Mouse (Mus musculus) E14TG2a.4 (cell line): ENCODE data around the gene Smim5.
A peak's percentile ranks its signal among the peaks of the same experiment; 100 is the strongest.

Experiments used
- H3K27me3 ChIP-seq: 2 replicates; pipeline ENCODE4 v1.6.1; 2014; ENCODE audit warnings: low read length, control low read depth; ENCODE audit not compliant: insufficient read depth
- H3K36me3 ChIP-seq: 2 replicates; pipeline ENCODE4 v1.6.1; 2014; ENCODE audit warnings: low read length, control low read depth; ENCODE audit not compliant: insufficient read depth
- H3K4me1 ChIP-seq: replicated peaks from 2 replicates; pipeline ENCODE4 v1.6.1; 2014; ENCODE audit warnings: low read depth, low read length, control low read depth
- H3K4me3 ChIP-seq: replicated peaks from 2 replicates; pipeline ENCODE4 v1.5.1; 2014; ENCODE audit warnings: mild to moderate bottlenecking, low read length
- H3K9me3 ChIP-seq: 2 replicates; pipeline ENCODE4 v1.6.1; 2014; ENCODE audit warnings: low read length, control low read depth
- CTCF ChIP-seq: conservative IDR thresholded peaks from 2 replicates; pipeline ENCODE4 v1.5.1; 2014; ENCODE audit warnings: low read length
- NANOG ChIP-seq: IDR thresholded peaks from 2 replicates; pipeline ENCODE4 v1.6.1; 2014; ENCODE audit warnings: borderline replicate concordance, low read length, mixed read lengths
- POU5F1 ChIP-seq: IDR thresholded peaks from 2 replicates; pipeline ENCODE4 v1.6.1; 2014; ENCODE audit warnings: low read length, borderline replicate concordance

Gene Smim5

DNA sequence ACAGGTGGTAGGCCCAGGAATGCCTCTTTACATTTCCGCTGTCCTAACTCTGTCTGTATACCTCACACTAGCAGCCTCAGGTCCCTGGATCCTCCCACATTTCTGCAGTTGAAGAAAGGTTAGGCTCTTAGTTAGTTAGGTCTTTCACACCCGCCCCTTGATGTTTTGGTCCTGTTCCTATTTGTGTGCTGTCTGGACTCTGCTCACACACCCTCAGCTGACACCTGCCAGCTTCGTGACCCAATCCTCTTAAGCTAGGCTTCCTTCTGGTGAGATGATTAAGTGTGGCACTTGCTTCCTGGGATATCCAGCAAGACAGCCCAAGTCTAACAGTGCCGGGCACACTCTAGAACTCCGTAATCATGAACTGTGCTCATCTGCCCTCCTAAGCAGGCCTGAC is 6.8 kb downstream of the Smim5 start:
- TF ChIP-seq NANOG (no peak), POU5F1 (no peak), CTCF (no peak)
- peaks cover 57% of the 10 kb centered on the region for H3K36me3 ChIP-seq

DNA sequence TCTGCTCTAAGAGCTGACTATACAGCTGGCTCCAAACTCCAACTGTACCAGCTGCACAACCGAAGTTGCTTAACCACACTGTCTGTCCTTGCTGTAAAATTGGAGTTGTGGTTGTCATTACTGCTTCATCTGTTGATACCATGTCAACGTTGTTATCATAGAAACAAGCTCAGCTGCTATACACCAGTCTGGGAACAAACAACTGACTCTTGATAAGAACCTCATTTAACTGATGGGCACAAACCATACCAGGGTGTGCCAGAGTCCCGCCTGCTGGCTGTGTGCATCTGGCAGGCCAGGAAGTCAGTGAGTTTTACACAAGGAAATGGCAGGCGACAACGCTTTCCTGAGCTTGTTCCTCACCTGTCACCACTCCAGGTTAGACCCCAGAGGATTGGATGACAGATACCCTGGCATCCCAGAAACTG is 11.4 kb downstream of the Smim5 start:
- TF ChIP-seq POU5F1 (no peak), CTCF (no peak), NANOG (no peak)
- Histone ChIP-seq H3K9me3 (no peaks in the 10 kb centered on the region), H3K4me1 (peaks cover 21% of the 10 kb centered on the region), H3K36me3 (peaks cover 63% of the 10 kb centered on the region), H3K4me3 (no peak overlapping the region), H3K27me3 (no peaks in the 10 kb centered on the region)

More for the DNA sequence above, 6.8 kb downstream of the Smim5 start:
- Histone ChIP-seq H3K4me1 (peaks cover 40% of the 10 kb centered on the region), H3K9me3 (no peaks in the 10 kb centered on the region), H3K27me3 (no peaks in the 10 kb centered on the region), H3K4me3 (no peak overlapping the region)

DNA sequence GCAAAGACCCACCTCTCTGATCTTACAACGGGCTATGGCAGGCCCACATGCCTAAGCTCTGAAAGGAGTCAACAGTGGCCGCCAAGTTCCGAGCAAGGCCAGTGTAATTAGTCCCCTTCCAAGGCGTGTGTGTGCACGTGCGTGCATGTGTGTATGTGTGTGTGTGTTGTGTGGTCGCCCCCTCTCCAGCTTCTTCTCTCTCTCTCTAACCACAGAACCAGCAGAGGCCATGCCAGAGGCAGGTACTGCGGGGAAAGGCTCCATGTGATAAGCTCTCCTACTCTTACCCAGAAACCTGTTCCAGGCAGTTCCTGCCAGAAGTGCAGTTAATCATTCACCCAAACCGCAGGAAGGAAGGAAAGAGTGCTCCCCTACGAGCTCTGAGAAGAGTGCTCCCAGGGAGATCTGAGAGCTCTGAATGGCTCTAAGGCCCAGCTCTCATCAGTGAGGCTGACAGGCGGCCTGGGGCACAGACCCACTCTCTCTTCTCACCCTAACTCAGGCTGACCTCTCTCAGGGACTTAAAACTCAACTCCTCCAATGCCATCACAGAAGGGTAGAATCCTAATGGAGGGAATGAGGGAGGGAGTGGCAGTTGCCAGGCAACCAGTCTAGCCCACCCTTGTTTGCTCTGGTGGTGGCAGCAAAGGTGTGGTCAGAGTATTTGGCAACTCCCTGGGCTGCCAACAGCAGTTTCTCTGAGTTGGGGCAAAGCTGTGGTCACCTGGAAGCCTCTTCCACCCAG is 12.0 kb downstream of the Smim5 start, which contains the start of gene Smim6:
Gene Smim6, plus strand, starts transcription at position 386 of the 745 bp plus-strand sequence.
- Histone ChIP-seq H3K27me3 (no peaks in the 10 kb centered on the region), H3K4me1 (peaks cover 26% of the 10 kb centered on the region), H3K4me3 (no peak within 1 kb of the TSS), H3K36me3 (peaks cover 67% of the 10 kb centered on the region), H3K9me3 (no peaks in the 10 kb centered on the region)
- TF ChIP-seq POU5F1 (no peak), NANOG (no peak), CTCF (no peak)

DNA sequence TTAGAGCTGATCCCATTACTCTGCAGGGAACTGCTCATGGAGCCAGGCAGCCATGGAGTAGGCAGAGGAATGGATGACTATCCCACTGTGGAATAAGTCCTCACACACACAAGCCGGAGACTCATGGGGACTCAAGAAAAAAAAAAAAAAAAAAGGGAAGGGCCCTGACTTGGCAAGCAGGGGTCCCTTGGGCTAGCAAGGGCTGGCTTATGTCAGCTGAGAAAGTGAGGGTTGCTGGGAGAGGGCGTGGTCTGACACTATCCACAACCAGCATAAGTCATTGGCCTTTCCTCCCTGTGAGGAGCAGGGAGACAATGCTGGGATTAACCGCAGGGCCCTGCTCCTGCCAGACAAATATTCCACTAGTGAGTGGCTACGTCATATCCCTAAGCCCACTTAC is 16.8 kb downstream of the Smim5 start:
- H3K36me3 ChIP-seq, result peaks cover 73% of the 10 kb centered on the region
- TF ChIP-seq NANOG (no peak), CTCF (no peak), POU5F1 (no peak)
- H3K4me1 ChIP-seq, result peaks cover 27% of the 10 kb centered on the region
- H3K4me3 ChIP-seq, result no peak overlapping the region
- H3K27me3 ChIP-seq, result no peaks in the 10 kb centered on the region
- no peaks in the 10 kb centered on the region for H3K9me3 ChIP-seq

DNA sequence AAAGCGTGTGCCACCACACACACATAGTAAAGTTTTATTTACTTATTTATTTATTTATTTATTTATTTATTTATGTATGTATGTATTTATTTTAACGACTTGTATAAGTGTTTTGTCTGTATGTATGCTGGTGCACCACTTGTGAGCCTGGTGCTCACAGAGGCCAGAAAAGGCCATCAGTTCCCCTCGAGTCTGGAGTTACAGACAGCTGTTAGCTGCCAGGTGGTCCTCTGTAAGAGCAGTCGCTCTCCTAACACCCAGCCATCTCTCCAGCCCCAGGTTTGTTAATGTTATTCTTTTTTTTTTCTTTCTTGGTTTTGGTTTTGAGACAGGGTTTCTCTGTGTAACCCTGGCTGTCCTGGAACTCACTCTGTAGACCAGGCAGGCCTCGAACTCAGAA is 18.9 kb downstream of the Smim5 start:
- peaks cover 15% of the 10 kb centered on the region for H3K4me1 ChIP-seq
- H3K4me3 ChIP-seq, result no peak overlapping the region
- TF ChIP-seq NANOG, result no peak
- TF ChIP-seq POU5F1, result no peak
- TF ChIP-seq CTCF, result no peak
- H3K9me3 ChIP-seq, result no peaks in the 10 kb centered on the region
- no peaks in the 10 kb centered on the region for H3K27me3 ChIP-seq
- peaks cover 78% of the 10 kb centered on the region for H3K36me3 ChIP-seq

DNA sequence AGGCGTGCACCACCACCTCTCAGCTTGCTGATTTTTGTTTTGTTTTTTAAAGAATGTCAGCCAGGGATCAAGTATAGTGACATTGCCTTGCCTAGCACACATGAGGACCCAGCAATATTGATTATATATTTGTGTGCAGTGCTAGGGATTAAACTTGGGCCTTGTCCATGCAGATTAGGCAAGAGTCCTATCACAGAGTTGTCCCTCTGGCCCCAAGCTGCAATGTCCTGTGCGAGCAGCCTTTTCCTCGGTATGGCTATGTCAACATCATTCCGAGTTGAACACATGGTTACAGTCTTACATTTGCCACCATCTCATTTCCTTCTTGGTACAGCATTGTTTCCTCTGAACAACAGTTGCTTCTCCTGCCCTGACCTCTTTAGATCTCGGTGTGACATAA is 19.3 kb downstream of the Smim5 start:
- no peak overlapping the region for H3K4me3 ChIP-seq
- TF ChIP-seq NANOG (no peak), POU5F1 (no peak)
- H3K4me1 ChIP-seq, result peaks cover 15% of the 10 kb centered on the region
- no peaks in the 10 kb centered on the region for H3K9me3 ChIP-seq
- H3K36me3 ChIP-seq, result peaks cover 78% of the 10 kb centered on the region
- no peaks in the 10 kb centered on the region for H3K27me3 ChIP-seq

DNA sequence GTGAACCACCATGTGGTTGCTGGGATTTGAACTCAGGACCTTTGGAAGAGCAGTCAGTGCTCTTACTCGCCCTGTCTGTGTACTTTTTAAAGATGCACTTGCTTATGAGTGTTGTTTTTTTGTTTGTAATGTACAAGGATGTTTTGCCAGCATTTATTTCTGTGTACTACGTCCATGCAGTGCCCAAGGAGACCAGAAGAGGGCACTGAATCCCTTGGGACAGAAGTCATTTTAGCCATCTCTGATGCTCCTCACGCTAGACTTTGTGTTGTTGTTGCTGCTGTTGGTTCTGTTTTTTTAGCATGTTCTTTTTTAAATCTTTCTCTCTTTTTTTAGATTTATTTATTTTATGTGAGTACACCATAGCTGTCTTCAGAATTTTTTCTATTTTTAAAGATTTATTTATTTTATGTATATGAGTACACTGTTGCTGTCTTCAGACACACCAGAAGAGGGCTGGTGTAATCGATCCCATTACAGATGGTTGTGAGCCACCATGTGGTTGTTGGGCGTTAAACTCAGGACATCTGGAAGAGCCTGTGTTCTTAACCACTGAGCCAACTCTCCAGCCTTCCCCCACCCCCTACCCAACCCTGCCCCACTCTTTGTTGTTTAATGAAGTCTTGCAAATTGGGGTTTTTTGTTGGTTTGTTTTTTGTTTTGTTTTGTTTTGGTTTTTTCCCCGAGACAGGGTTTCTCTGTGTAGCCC is 20.5 kb downstream of the Smim5 start:
- Histone ChIP-seq H3K4me1 (peaks cover 15% of the 10 kb centered on the region), H3K9me3 (no peaks in the 10 kb centered on the region)
- peak; percentile 86 for TF ChIP-seq CTCF
- no peak for TF ChIP-seq POU5F1

DNA sequence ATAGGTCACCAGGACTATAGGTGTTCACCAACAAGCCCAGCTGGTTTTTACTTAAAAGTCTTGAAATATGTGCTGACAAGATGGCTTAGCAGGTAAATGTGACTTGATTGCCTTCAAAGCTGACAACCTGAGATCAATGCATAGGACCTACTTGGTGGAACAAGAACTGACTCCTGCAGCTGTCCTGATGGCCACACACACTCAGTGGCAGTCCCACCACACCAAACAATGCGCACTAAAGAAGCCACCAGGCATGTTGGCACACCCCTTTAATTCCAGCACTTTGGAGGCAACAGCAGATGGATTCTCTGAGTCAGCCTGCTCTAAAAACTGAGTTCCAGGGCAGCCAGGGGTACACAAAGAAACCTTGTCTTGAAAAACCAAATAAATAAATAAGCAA is 22.2 kb downstream of the Smim5 start:
- Histone ChIP-seq H3K9me3 (no peaks in the 10 kb centered on the region), H3K36me3 (peaks cover 76% of the 10 kb centered on the region), H3K27me3 (no peaks in the 10 kb centered on the region), H3K4me1 (peaks cover 5% of the 10 kb centered on the region), H3K4me3 (no peak overlapping the region)
- no peak for TF ChIP-seq CTCF
- TF ChIP-seq POU5F1, result no peak
- TF ChIP-seq NANOG, result no peak

More for the DNA sequence above, 20.5 kb downstream of the Smim5 start:
- Histone ChIP-seq H3K36me3 (peaks cover 79% of the 10 kb centered on the region), H3K4me3 (no peak overlapping the region), H3K27me3 (no peaks in the 10 kb centered on the region)

DNA sequence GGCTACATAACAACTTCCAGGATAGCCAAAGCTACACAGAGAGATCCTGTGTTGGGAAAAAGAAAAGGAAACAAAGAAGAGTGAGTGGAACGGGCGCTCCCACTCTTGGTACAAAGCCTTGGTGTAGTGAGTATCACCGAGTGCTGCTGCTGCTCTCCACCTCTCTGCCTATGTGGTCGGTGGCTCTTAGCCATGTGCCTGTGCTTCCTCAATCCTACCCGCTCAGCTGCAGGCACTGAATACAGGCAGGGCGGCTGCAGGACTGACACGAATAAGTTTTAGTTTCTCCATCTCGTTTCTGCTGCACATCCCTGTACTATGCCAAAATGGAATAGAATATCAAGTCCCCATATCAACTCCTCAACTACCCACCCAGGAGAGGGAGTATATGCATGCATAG is 29.3 kb downstream of the Smim5 start:
- H3K4me1 ChIP-seq, result peaks cover 16% of the 10 kb centered on the region
- no peaks in the 10 kb centered on the region for H3K9me3 ChIP-seq
- TF ChIP-seq NANOG, result no peak
- TF ChIP-seq POU5F1, result no peak
- TF ChIP-seq CTCF, result no peak
- no peak overlapping the region for H3K4me3 ChIP-seq
- peaks cover 69% of the 10 kb centered on the region for H3K36me3 ChIP-seq
- H3K27me3 ChIP-seq, result no peaks in the 10 kb centered on the region
